Mouse (Mus musculus) leukemia stem cell, adult 10-12 weeks (primary cell): ENCODE results near the gene Odf3. TPM values are rescaled to one million over a fixed set of nuclear protein-coding genes. Genes with fewer than 3 reads are reported as not detected.

ENCODE experiments used
- polyA plus RNA-seq: library from polyadenylated mRNA; stranded (reverse); fragments of >175 nt; gene quantifications from 2 replicates; pipeline ENCODE4 v1.2.3, GENCODE M21; 2012; ENCODE audit warnings: low replicate concordance

The Odf3 gene
- polyA plus RNA-seq = not detected in 2 replicates

DNA sequence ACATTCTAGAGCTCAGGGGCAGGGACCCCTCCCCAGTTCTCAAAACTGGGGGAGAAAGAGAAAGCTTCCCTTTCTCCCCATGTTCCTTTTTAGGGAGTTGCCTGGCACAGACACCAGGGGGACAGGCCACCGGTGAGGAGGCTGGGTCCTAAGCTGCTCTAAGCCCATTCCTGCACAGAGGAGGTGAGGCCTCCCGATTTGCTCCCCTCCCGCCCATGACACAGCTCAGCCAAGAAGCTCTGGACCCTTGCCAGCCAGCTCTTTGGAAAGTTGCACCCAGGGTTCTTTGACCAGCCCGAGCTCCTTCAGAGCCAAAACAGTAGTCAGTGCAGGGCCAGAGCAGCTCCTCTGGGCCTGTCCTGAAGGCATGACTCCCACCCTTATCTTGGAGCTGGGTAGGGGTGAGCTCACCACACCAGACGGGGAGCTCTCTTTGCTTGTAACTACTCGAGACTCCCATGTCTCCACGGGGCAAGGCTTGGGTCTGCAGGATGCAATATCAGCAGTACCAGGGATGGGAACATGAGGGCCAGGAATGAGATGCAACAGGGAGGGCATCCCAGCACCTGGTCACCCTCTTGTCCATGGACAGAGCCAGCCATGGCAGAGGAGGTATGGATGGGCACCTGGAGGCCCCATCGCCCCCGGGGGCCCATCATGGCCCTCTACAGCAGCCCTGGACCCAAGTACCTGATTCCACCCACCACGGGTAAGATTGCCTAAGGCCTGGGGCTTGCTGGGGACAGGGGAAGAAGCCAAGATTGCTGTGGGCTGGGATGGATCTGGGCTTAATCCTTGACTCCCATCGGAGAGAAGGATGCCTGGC is at the start of gene Odf3:
Odf3 (plus strand) TSS at position 51 of the 826 bp plus-strand sequence.

DNA sequence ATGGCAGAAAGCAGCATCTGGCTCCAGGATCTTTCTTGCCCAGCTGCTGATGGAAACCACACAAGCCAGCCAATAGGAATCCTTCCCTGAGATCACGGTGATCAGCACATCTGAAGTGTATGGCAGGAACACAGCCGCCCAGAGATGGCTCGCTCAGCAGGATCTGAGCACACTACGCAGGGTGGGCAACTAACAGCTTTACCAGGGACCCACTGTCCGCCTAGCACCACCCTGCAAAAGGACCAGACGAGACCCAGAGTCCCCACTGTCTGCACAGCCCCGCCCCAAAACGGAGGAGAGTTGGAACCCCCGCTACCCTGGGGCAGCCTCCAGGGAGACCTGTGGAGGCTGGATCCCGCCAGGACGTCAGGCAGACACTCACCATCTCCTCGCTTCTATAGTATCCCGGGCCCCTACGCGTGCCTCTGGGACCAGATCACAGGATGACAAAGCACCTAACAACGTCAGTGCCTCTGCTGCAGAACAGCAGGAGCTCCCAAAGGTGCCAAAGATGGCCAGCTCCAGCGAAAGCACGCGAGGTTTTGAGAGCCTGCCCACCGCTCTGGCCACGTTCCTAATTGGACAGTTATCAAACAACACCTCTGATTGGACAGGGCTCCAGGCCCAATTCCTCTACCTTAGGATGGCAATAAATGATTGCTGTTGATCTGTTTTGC is 25.8 kb upstream of the Odf3 start, which contains the start of gene Zfp941:
Zfp941 (minus strand) TSS at position 526 of the 677 bp plus-strand sequence.

DNA sequence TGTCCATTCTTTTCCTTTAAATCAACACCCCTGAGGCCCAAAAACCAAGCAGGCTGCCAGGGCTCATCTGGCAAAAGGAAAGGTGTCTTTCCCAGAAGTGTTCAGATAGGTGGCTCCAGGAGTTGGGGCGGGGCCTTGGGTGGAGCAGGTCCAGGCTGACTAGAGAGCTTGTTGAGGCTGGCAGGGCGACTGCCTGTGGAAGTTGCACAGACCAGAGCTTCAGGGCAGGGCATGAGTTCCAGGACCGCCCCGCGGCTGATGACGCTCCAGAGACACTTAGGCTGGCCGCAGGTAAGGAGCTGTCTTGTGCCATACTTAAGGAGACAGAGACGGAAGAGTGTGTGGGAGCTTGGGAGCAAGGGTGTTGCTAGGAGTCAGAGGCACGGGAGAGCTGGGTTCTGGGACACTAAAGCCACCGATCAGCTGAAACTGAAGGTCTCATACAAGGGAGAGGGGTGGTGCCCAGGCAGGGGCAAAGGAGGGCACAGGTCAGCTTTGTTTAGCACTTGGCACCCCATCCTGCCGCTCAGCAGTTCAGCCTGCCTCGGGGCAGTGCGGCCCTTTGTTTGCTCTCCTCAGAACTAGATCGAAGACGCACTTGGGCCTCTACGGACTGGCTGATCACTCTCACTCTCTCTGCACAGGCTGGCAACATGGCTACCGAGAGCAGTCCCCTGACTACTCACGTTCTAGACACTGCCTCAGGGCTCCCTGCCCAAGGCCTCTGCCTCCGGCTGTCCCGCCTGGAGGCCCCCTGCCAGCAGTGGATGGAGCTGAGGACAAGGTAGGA is 12.4 kb upstream of the Odf3 start, which contains the start of gene Urah:
Urah (plus strand) TSS at position 51 of the 790 bp plus-strand sequence.

DNA sequence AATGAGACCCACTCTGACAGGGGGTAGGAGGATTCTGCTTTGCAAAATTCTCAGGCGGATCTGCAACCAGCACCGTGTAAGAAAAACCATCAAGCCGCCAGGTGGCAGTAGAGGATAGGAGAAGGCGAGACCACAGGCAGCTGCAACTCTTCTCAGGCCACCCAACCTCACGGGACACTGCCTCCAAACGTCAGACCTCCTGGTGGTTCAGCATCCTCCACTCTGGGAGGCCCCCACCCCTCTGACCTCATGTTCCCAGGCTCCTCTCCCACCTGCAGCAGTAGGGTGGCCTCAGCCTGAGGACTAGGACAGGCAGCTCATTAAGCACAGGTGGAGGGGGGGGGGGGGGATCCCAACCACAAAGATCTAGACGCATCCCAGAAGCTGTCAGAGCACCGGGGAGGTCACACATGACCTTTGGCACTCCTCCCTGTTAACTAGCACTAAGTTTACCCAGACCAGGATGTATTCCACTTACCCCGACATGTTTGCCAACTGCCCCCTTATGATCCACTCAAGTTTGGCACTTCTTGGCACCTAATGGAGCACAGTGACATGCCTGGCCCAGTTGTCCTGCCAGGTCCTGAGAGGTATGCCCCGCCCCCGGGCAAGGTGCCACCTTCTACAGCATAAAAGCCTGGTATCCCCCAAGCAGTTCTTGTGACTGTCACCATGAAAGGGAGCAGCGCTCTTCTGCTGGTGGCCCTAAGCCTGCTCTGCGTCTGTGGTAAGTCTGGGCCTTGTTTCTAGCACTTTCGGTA is 2.5 kb upstream of the Odf3 start, which contains the start of gene Scgb1c1:
Scgb1c1 (plus strand) TSS at position 643 of the 761 bp plus-strand sequence.

DNA sequence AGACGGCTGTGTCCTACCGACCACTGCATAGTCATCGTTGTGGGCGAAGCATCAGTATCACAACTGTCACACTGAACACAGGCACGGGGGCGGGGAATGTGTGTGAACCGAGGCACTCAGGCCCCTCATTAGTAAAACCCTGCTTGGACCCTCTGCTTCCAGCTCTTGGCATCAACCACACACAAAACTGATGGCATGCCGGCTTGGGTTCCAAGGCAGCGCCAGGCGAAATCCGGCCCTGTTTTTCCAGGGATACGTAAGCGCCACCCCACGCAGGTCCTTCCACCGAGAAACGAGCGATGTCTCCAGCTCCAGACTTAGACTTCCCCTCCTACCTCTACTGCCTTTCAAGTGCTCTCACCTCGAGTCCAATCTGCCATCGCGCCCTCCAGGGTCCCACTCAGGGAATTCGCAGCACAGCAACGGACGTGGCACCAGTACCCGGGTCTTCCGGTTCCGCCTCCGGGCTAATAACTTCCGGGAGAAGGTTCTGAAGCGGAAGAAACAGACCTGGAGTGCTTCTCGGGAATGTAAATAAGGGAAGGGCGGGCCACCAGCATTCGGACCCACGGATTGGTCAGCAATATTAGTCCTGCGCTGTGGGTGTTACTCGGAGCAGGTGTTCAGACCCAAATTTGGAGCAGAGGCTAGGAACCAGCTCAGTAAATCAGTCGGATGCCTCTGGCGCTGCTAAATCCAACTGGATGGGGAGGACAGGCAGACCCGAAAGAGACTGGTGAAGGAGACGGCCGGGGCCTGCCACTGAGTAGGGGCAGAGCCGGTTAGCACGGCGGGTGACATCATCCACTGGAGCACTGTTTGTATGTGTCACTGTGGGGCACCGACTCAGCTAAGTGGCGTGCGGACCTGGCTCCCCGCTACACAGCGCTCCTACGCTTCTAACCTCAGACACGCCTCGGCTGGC is 8.5 kb downstream of the Odf3 start, which contains the start of gene Gm45785:
Gm45785 (minus strand) TSS at position 472 of the 925 bp plus-strand sequence.

DNA sequence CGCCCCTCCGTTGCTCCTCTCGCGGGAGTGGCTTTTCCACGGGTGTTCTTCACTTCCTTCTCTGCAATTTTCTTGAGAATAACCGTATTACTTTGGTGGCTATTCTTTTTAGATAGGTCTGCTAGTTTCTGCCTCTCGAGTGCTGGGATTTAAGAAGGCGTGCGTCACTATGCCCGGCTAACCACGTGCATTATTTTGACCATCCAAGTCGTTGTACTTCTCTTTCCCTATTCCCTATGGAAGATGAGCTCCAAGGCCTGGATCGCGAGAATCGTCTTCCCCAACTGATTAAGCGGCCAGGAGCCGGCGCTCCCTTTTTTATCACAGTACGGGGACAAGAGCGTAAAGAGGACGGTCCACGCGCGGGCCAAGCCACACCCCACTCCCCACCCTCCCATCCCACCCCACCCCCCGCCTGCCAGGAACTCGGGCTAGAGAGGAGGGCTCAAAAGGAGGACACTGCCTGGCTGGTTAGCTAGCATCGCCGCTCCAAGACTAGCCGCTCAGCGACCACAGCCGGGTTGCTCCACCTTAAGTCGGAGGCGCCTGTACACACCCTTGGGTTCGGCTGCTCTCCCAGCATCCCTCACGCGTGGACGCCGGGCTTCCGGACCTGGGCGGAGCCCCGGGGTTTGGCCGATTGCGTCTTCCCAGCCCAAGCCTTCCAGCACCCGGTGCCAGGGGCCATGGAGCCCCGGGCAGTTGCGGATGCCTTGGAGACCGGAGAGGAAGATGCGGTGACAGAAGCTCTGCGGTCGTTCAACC is 9.4 kb downstream of the Odf3 start, which contains the start of gene Ric8a:
Ric8a (plus strand) TSS at position 173 of the 765 bp plus-strand sequence.

DNA sequence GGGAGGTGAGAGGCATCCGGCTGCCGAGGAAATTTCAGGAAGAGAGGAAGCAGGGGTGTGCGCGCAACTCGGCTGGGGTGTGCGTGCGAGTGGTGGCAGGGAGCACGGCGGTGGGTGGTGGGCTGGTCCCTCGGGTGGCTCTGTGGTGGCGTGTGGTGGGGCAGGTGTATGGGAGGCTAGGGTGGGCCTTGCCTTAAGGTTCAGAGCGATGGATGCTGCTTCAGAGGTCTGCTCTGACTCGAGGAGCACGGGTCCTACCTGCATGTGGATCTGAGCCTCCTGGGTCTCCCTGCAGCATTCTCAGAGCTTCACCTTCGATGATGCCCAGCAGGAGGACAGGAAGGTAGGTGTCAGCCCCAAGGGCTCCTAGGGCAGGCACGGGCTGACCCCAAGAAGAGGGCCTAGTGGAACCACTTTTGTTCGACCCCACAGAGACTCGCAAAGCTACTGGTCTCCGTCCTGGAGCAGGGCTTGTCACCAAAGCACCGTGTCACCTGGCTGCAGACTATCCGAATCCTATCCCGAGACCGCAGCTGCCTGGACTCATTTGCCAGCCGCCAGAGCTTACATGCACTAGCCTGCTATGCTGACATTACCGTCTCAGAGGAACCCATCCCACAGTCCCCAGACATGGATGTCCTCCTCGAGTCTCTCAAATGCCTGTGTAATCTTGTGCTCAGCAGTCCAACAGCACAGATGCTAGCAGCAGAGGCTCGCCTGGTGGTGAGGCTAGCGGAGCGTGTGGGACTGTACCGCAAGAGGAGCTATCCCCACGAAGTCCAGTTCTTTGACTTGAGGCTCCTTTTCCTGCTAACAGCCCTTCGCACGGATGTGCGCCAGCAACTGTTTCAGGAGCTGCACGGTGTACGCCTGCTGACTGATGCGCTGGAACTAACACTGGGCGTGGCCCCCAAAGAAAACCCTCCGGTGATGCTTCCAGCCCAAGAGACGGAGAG is 10.2 kb downstream of the Odf3 start, which contains the start of gene Bet1l:
Bet1l (minus strand) TSS at position 28 of the 956 bp plus-strand sequence.

DNA sequence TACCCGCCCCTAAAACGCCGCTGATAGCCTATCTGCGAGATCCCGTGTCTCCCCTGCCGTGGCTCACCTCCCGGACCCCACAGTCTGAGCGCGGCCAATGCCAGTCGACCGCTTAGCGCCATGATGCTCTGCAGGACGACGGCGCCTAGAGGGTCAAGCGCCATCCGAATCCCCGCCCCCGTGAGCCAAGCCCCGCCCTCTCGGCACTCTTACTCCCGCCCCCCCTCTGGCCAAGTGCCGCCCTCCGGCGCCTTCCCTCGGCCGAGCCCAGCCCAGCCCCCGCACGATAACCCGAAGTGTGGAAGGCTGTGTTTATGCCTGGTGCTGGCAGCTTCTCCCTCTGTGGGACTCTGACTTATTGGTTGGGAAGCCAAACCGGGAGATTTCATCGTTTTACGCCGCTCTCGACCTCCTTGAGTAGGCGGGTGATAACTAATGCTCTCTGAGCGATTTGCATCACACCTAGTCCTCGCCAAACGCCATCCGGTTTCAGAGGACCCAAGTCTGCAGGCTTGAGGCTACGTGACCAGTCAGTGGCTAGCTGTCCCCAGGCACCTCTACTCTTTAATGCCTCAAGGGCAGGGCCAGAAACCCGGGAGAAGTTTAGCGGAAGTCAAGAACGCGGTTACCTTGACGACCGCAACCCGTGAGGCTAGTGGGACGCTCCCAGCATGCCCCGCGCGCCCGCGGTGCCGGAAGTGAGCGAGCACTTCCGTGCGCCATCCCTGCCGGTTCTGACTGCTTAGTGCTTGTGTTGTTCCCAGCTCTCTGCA is 34.3 kb downstream of the Odf3 start, which contains the start of the genes Psmd13 and Sirt3:
Psmd13 (plus strand) TSS at position 273 of the 773 bp plus-strand sequence.
Sirt3 (minus strand) TSS at position 614 of the 773 bp plus-strand sequence.

DNA sequence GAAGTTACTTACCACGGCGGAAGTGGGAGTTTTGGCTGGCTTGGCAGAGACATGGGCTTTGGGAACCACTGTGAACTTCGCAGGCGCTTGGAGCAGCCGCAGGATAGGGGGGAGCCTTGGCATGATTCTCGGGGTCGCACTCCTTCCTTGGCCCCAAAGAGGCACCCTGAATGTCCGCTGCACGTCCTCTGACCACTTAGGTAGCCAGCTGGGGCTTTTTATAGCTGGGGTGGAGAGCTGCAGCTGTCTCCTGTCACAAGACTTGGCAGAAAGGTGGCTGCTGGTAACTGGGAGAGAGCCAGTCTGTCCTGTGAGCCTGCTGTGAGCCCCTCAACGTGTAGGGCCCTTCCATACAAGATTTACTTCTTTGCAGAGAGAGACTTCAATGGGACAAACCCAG is 52.6 kb downstream of the Odf3 start, which contains the start of gene Cox8b:
Cox8b (minus strand) TSS at position 227 of the 400 bp plus-strand sequence.

Other genes starting within 250 kb of the Odf3 start
- gene Olfr46, start 246.5 kb upstream of the Odf3 start, polyA plus RNA-seq = not detected in 2 replicates
- not detected in 2 replicates for gene Olfr61, start 218.8 kb upstream of the Odf3 start, polyA plus RNA-seq
- gene Olfr53, start 201.4 kb upstream of the Odf3 start, polyA plus RNA-seq = not detected in 2 replicates
- gene Olfr539, start 187.9 kb upstream of the Odf3 start, polyA plus RNA-seq = not detected in 2 replicates
- gene Olfr45, start 165.9 kb upstream of the Odf3 start, polyA plus RNA-seq = not detected in 2 replicates
- not detected in 2 replicates for gene Olfr541, start 150.5 kb upstream of the Odf3 start, polyA plus RNA-seq
- gene Cyp2e1, start 84.1 kb upstream of the Odf3 start, polyA plus RNA-seq = not detected in 2 replicates
- gene Syce1, start 60.0 kb upstream of the Odf3 start, polyA plus RNA-seq = not detected in 2 replicates
- not detected in 2 replicates for gene Zfp941, start 25.6 kb upstream of the Odf3 start, polyA plus RNA-seq
- not detected in 2 replicates for gene Urah, start 12.8 kb upstream of the Odf3 start, polyA plus RNA-seq
- not detected in 2 replicates for gene Scgb1c1, start 2.3 kb upstream of the Odf3 start, polyA plus RNA-seq
- gene Gm45785, start 8.5 kb downstream of the Odf3 start, polyA plus RNA-seq = not detected in 2 replicates
- 59.0 and 60.4 TPM in 2 replicates for gene Ric8a, start 9.2 kb downstream of the Odf3 start, polyA plus RNA-seq
- 1.6 and 5.5 TPM in 2 replicates for gene Bet1l, start 9.8 kb downstream of the Odf3 start, polyA plus RNA-seq
- gene Psmd13, start 34.2 kb downstream of the Odf3 start, polyA plus RNA-seq = 24.5 and 69.2 TPM in 2 replicates
- 32.7 and 37.1 TPM in 2 replicates for gene Sirt3, start 34.5 kb downstream of the Odf3 start, polyA plus RNA-seq
- not detected in 2 replicates for gene Cox8b, start 52.6 kb downstream of the Odf3 start, polyA plus RNA-seq
- gene Nlrp6, start 73.1 kb downstream of the Odf3 start, polyA plus RNA-seq = not detected in 2 replicates
- gene Pgghg, start 93.6 kb downstream of the Odf3 start, polyA plus RNA-seq = 8.1 and 14.9 TPM in 2 replicates
- gene Ifitm5, start 102.5 kb downstream of the Odf3 start, polyA plus RNA-seq = 0.58 TPM in 1 of 2 replicates, not detected in the other
- not detected in 2 replicates for gene Gm45717, start 108.1 kb downstream of the Odf3 start, polyA plus RNA-seq
- gene Ifitm2, start 108.2 kb downstream of the Odf3 start, polyA plus RNA-seq = 14.4 and 81.4 TPM in 2 replicates
- gene Ifitm1, start 119.4 kb downstream of the Odf3 start, polyA plus RNA-seq = 1.1 and 10.3 TPM in 2 replicates
- gene Ifitm3, start 163.0 kb downstream of the Odf3 start, polyA plus RNA-seq = 12.1 and 15.1 TPM in 2 replicates
- gene Ifitm6, start 170.1 kb downstream of the Odf3 start, polyA plus RNA-seq = 0.77 TPM in 1 of 2 replicates, not detected in the other
- not detected in 2 replicates for gene Gm17387, start 181.3 kb downstream of the Odf3 start, polyA plus RNA-seq
- 2.6 and 3.4 TPM in 2 replicates for gene B4galnt4, start 213.3 kb downstream of the Odf3 start, polyA plus RNA-seq
- gene Pkp3, start 230.4 kb downstream of the Odf3 start, polyA plus RNA-seq = 5.0 and 6.6 TPM in 2 replicates